Mouse (Mus musculus): ENCODE results near the gene Mfsd13b. TPM values are rescaled to one million over a fixed set of nuclear protein-coding genes. Genes with fewer than 3 reads are reported as not detected.

The Mfsd13b gene
- polyA plus RNA-seq (2014; fragmentation: Nextera tagmentation; extraction: Ambion mirVana): 0.10 and 0.57 TPM in 2 replicates

GRCm38 (mm10) chr7:120982200-120982841, at the start of gene Mfsd13b, which contains the start of gene Cdr2:
Mfsd13b (plus strand) TSS chr7:120982509.
Cdr2 (minus strand) TSS chr7:120982312.
- under 1% methylated on average over 46 of the region's 46 CpGs for WGBS
- no peaks in the 10 kb centered on the region for H3K36me3 ChIP-seq (ENCODE audit: control insufficient read depth, insufficient read depth, low read length)
- H3K4me2 ChIP-seq (ENCODE audit: low read length): peak within 1 kb of the TSS; percentile 85
- H3K27me3 ChIP-seq (replicated peaks; ENCODE audit: control insufficient read depth, insufficient read depth, low read length): no peaks in the 10 kb centered on the region
- no peaks in the 10 kb centered on the region for H3K9me3 ChIP-seq (replicated peaks; ENCODE audit: control insufficient read depth, low read length)
- H3K27ac ChIP-seq (ENCODE audit: low read depth, low read length): peak within 1 kb of the TSS; percentile 50
- peak within 1 kb of the TSS; percentile 86 for H3K4me3 ChIP-seq (ENCODE audit: low read depth, low read length)
- H3K4me1 ChIP-seq (ENCODE audit: control insufficient read depth, insufficient read depth, low read length): peaks cover 12% of the 10 kb centered on the region
- DNase-seq (ENCODE audit: low spot score) (peak; percentile 99), ATAC-seq (peak; percentile 97)
- peak within 1 kb of the TSS; percentile 81 for H3K9ac ChIP-seq (ENCODE audit: low read length)

- no peaks in the 10 kb centered on the region for H3K9me3 ChIP-seq (replicated peaks; ENCODE audit: control insufficient read depth, low read length)
- no peaks in the 10 kb centered on the region for H3K27me3 ChIP-seq (replicated peaks; ENCODE audit: control insufficient read depth, insufficient read depth, low read length)
- H3K36me3 ChIP-seq (ENCODE audit: control insufficient read depth, insufficient read depth, low read length): peaks cover 91% of the 10 kb centered on the region
- no peak overlapping the region for H3K4me3 ChIP-seq (ENCODE audit: low read depth, low read length)
- no peak overlapping the region for H3K9ac ChIP-seq (ENCODE audit: low read length)
- 92% methylated on average over 7 of the region's 7 CpGs for WGBS
- H3K27ac ChIP-seq (ENCODE audit: low read depth, low read length): no peak overlapping the region
- ATAC-seq: no peak
- no peak overlapping the region for H3K4me2 ChIP-seq (ENCODE audit: low read length)
- DNase-seq (ENCODE audit: low spot score): no peak
- no peaks in the 10 kb centered on the region for H3K4me1 ChIP-seq (ENCODE audit: control insufficient read depth, insufficient read depth, low read length)
Measured at GRCm38 (mm10) chr7:120933110-120933509, 49.2 kb upstream of the Mfsd13b start.

GRCm38 (mm10) chr7:120933680-120934195, 48.6 kb upstream of the Mfsd13b start:
- no peak overlapping the region for H3K4me2 ChIP-seq (ENCODE audit: low read length)
- H3K4me1 ChIP-seq (ENCODE audit: control insufficient read depth, insufficient read depth, low read length): no peaks in the 10 kb centered on the region
- no peak overlapping the region for H3K4me3 ChIP-seq (ENCODE audit: low read depth, low read length)
- no peaks in the 10 kb centered on the region for H3K27me3 ChIP-seq (replicated peaks; ENCODE audit: control insufficient read depth, insufficient read depth, low read length)
- no peak overlapping the region for H3K9ac ChIP-seq (ENCODE audit: low read length)
- ATAC-seq: no peak
- H3K9me3 ChIP-seq (replicated peaks; ENCODE audit: control insufficient read depth, low read length): no peaks in the 10 kb centered on the region
- DNase-seq (ENCODE audit: low spot score): no peak
- H3K27ac ChIP-seq (ENCODE audit: low read depth, low read length): no peak overlapping the region
- 81% methylated on average over 5 of the region's 5 CpGs for WGBS
- peaks cover 91% of the 10 kb centered on the region for H3K36me3 ChIP-seq (ENCODE audit: control insufficient read depth, insufficient read depth, low read length)

GRCm38 (mm10) chr7:120934716-120935115, 47.6 kb upstream of the Mfsd13b start:
- no peak overlapping the region for H3K4me2 ChIP-seq (ENCODE audit: low read length)
- no peak overlapping the region for H3K4me3 ChIP-seq (ENCODE audit: low read depth, low read length)
- H3K9me3 ChIP-seq (replicated peaks; ENCODE audit: control insufficient read depth, low read length): no peaks in the 10 kb centered on the region
- peaks cover 91% of the 10 kb centered on the region for H3K36me3 ChIP-seq (ENCODE audit: control insufficient read depth, insufficient read depth, low read length)
- WGBS: 29% methylated on average over 5 of the region's 5 CpGs
- no peaks in the 10 kb centered on the region for H3K4me1 ChIP-seq (ENCODE audit: control insufficient read depth, insufficient read depth, low read length)
- peak; percentile 68; the same call in 1 of the 2 replicates for ATAC-seq
- H3K27ac ChIP-seq (ENCODE audit: low read depth, low read length): no peak overlapping the region
- no peak overlapping the region for H3K9ac ChIP-seq (ENCODE audit: low read length)
- peak; percentile 77 for DNase-seq (ENCODE audit: low spot score)
- no peaks in the 10 kb centered on the region for H3K27me3 ChIP-seq (replicated peaks; ENCODE audit: control insufficient read depth, insufficient read depth, low read length)

DNA sequence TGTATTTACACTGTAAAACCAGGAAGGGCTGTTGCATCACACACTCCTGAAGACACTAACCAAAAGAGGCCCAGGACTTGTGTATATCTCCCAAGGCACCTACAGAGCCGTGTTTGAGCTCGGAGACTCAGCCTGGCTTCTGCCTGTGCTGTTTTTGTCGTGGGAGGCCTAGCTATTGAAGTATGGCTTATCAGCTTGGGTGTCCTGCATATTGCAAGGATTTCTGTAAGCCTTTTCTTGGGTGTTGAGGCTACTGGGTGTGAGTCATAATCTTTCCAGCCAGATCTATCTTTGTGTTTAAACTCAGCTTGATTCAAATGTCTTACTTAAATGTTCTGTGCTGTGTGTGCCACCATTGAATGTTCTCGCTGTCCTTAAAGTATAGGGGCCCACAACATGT, 45.8 kb upstream of the Mfsd13b start:
- no peaks in the 10 kb centered on the region for H3K27me3 ChIP-seq (replicated peaks; ENCODE audit: control insufficient read depth, insufficient read depth, low read length)
- H3K9me3 ChIP-seq (replicated peaks; ENCODE audit: control insufficient read depth, low read length): no peaks in the 10 kb centered on the region
- no peak overlapping the region for H3K27ac ChIP-seq (ENCODE audit: low read depth, low read length)
- no peak overlapping the region for H3K9ac ChIP-seq (ENCODE audit: low read length)
- H3K4me2 ChIP-seq (ENCODE audit: low read length): no peak overlapping the region
- DNase-seq (ENCODE audit: low spot score): no peak
- H3K4me1 ChIP-seq (ENCODE audit: control insufficient read depth, insufficient read depth, low read length): no peaks in the 10 kb centered on the region
- peaks cover 93% of the 10 kb centered on the region for H3K36me3 ChIP-seq (ENCODE audit: control insufficient read depth, insufficient read depth, low read length)
- 85% methylated on average over 4 of the region's 4 CpGs for WGBS
- H3K4me3 ChIP-seq (ENCODE audit: low read depth, low read length): no peak overlapping the region
- ATAC-seq: no peak

DNA sequence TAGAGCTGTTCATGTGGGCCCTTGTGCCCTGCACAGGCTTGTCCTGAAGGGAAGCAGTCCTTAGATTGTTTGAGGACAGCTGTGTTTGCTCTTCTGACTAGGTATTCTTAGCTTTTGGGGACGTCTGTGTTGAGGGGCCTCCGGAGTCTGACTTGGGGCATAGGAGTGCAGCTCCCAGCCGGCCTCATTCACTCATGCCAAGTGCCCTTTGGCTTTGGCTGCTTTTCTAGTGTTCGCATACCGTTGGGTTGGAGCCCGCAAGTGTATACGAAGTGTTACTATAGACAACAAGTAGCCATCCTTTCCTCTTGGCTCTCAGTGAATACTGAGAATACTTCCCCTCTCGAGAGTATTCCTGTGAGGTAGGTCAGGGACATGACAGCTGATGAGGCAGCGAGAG, 44.1 kb upstream of the Mfsd13b start:
- DNase-seq (ENCODE audit: low spot score) (no peak), ATAC-seq (no peak)
- H3K9me3 ChIP-seq (replicated peaks; ENCODE audit: control insufficient read depth, low read length): no peaks in the 10 kb centered on the region
- 88% methylated on average over 9 of the region's 9 CpGs for WGBS
- H3K27me3 ChIP-seq (replicated peaks; ENCODE audit: control insufficient read depth, insufficient read depth, low read length): no peaks in the 10 kb centered on the region
- no peaks in the 10 kb centered on the region for H3K4me1 ChIP-seq (ENCODE audit: control insufficient read depth, insufficient read depth, low read length)
- H3K27ac ChIP-seq (ENCODE audit: low read depth, low read length): no peak overlapping the region
- H3K4me3 ChIP-seq (ENCODE audit: low read depth, low read length): no peak overlapping the region
- peaks cover 93% of the 10 kb centered on the region for H3K36me3 ChIP-seq (ENCODE audit: control insufficient read depth, insufficient read depth, low read length)
- no peak overlapping the region for H3K9ac ChIP-seq (ENCODE audit: low read length)
- no peak overlapping the region for H3K4me2 ChIP-seq (ENCODE audit: low read length)

- H3K4me1 ChIP-seq (ENCODE audit: control insufficient read depth, insufficient read depth, low read length): no peaks in the 10 kb centered on the region
- H3K27ac ChIP-seq (ENCODE audit: low read depth, low read length): no peak overlapping the region
- no peak for DNase-seq (ENCODE audit: low spot score)
- H3K27me3 ChIP-seq (replicated peaks; ENCODE audit: control insufficient read depth, insufficient read depth, low read length): no peaks in the 10 kb centered on the region
- no peak overlapping the region for H3K4me2 ChIP-seq (ENCODE audit: low read length)
- no peak overlapping the region for H3K9ac ChIP-seq (ENCODE audit: low read length)
- peaks cover 88% of the 10 kb centered on the region for H3K36me3 ChIP-seq (ENCODE audit: control insufficient read depth, insufficient read depth, low read length)
- no peaks in the 10 kb centered on the region for H3K9me3 ChIP-seq (replicated peaks; ENCODE audit: control insufficient read depth, low read length)
- WGBS: 92% methylated on average over 12 of the region's 12 CpGs
- ATAC-seq: no peak
- no peak overlapping the region for H3K4me3 ChIP-seq (ENCODE audit: low read depth, low read length)
Measured at GRCm38 (mm10) chr7:120940343-120940742, 42.0 kb upstream of the Mfsd13b start.

DNA sequence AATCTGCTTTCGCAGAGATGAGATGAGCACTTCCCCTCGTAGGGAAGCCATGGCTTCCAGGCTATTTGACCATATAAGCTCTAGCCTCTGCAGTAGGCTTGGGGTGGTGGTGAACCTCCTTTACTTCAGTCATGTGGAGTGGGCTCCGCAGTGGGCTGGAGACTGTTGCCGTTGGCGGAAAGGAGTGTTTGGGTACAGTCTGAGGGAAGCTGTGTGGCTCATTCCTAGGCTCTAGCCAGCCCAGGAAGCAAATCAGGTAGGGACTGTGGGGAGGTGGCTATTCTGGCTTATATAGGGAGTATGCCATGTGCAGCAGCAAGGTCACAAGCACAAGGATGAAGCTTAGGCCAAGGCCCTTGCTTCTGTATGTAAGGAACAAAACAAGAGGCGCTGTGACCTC, 41.1 kb upstream of the Mfsd13b start:
- DNase-seq (ENCODE audit: low spot score) (no peak), ATAC-seq (no peak)
- H3K9ac ChIP-seq (ENCODE audit: low read length): no peak overlapping the region
- H3K36me3 ChIP-seq (ENCODE audit: control insufficient read depth, insufficient read depth, low read length): peaks cover 88% of the 10 kb centered on the region
- 97% methylated on average over 6 of the region's 6 CpGs for WGBS
- H3K27ac ChIP-seq (ENCODE audit: low read depth, low read length): no peak overlapping the region
- H3K9me3 ChIP-seq (replicated peaks; ENCODE audit: control insufficient read depth, low read length): no peaks in the 10 kb centered on the region
- H3K4me3 ChIP-seq (ENCODE audit: low read depth, low read length): no peak overlapping the region
- H3K27me3 ChIP-seq (replicated peaks; ENCODE audit: control insufficient read depth, insufficient read depth, low read length): no peaks in the 10 kb centered on the region
- H3K4me1 ChIP-seq (ENCODE audit: control insufficient read depth, insufficient read depth, low read length): no peaks in the 10 kb centered on the region
- no peak overlapping the region for H3K4me2 ChIP-seq (ENCODE audit: low read length)

DNA sequence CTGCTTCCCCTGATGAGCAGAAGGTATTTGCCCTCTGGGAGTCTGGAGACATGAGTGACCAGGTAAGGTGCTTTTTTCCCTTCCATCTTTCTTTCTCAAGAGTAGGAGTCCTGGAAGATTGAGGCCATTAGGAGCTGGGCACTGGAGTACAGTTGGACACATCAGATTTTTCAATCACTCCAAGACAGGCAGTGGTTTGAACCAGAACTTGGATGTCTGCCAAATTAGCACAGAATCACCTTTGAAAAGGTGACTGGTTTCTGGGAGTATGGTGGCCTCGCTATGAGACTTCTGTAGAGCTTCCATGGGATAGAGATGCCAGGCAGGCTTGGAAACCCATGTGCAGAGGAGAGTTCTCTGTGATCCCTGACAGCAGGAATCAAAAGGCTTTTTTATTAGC, 39.8 kb upstream of the Mfsd13b start:
- DNase-seq (ENCODE audit: low spot score) (no peak), ATAC-seq (no peak)
- Histone ChIP-seq H3K4me1 (ENCODE audit: control insufficient read depth, insufficient read depth, low read length) (no peaks in the 10 kb centered on the region), H3K4me3 (ENCODE audit: low read depth, low read length) (no peak overlapping the region), H3K9me3 (replicated peaks; ENCODE audit: control insufficient read depth, low read length) (no peaks in the 10 kb centered on the region), H3K4me2 (ENCODE audit: low read length) (no peak overlapping the region), H3K36me3 (ENCODE audit: control insufficient read depth, insufficient read depth, low read length) (peaks cover 82% of the 10 kb centered on the region), H3K27ac (ENCODE audit: low read depth, low read length) (no peak overlapping the region), H3K27me3 (replicated peaks; ENCODE audit: control insufficient read depth, insufficient read depth, low read length) (no peaks in the 10 kb centered on the region), H3K9ac (ENCODE audit: low read length) (no peak overlapping the region)
- 68% methylated on average over 1 of the region's 1 CpGs for WGBS

All from forebrain, embryonic 14.5 days (tissue).